Mouse (Mus musculus) kidney, adult 2 months (tissue): ENCODE measurements around the gene Nkx2-3.

Source experiments
- CTCF ChIP-seq: fragments of 200-500 bp; conservative IDR thresholded peaks from 2 replicates; pipeline ENCODE4 v1.5.1; 2011; ENCODE audit warnings: low read depth, mild to moderate bottlenecking, control low read depth, low read length, moderate library complexity, mixed read lengths; ENCODE audit not compliant: insufficient read depth, insufficient read length
- POLR2A ChIP-seq: fragments of 200-500 bp; IDR thresholded peaks from one replicate; pipeline ENCODE4 v1.6.1; 2011; ENCODE audit warnings: low read depth, low read length, control low read depth

DNA sequence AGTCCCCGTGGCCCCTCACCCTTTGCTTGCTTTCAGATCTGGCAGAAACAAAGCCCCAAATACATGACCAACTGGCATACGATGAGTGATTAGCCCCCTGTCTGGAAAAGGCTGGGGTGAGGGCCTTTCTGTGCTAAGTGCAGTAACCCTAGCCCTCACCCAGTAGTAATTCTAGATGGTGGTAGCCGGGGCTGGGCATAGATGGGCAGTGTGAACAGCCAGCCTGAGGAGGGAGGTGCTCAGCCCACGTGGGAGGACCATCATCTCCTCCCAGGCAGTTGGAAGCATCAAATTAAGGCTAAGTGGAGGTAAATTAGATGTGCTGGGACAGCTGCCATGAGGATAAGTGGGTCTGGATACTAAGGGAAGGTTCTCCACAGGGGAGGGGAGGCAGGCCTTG lies 17.0 kb downstream of the Nkx2-3 start:
- TF ChIP-seq CTCF (no peak), POLR2A (no peak)
